Mouse (Mus musculus): ENCODE measurements at regions not wholly inside any gene's neighbourhood (a gene's known extent, or its start where the extent isn't known, plus 50 kb on each side); places are given as distances from the start of the nearest gene placed in this dataset.

DNA sequence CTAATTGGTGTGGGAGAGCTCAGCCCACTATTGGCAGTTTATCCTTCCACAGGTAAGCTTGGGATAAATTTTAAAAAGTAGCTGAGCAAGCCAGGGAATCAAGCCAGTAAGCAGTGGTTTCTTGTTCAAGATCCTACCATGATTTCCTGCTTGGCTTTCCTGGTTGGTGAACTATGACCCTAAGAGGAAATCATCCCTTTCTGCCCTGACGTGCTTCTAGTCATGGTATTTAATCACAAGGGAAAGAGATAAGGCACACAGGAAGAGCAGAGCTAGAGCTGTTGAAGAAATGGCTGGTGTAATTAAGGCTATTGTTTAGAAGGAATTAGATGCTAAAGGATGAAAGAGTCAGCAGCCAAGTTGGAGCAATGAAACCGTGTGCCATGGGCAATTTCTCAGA is 648.3 kb upstream of the Tbl1xr1 start:
- TF ChIP-seq CTCF (IDR thresholded peaks at IDR 0.05) = no peak
- no peak for TF ChIP-seq EP300 (IDR thresholded peaks at IDR 0.05; ENCODE audit: insufficient read depth, low read depth, low read length)
